In genomic region chr12:86894184-86894839, GRCm38 (mm10) we compare ENCODE assay signal across 8 mouse cellular contexts. TPM values are rescaled to one million over a fixed set of nuclear protein-coding genes. Genes with fewer than 3 reads are reported as not detected.
DNase-seq lines count a peak whose midpoint lies in the region; ATAC-seq and TF ChIP-seq lines count a peak whose summit lies in the region.

No protein-coding gene starts in this region.

- peak overlapping the region; percentile 95 for H3K9ac ChIP-seq in MEL (ENCODE audit: control insufficient read depth, low read depth, low read length, poor library complexity, severe bottlenecking)
- peak overlapping the region; percentile 54 for H3K9ac ChIP-seq in forebrain, postnatal 0 days
- H3K9ac ChIP-seq in neural tube, embryonic 15.5 days (replicated peaks): peak overlapping the region; percentile 56

- peak overlapping the region; percentile 69 for H3K4me2 ChIP-seq in forebrain, postnatal 0 days (ENCODE audit: low read depth)
- H3K4me2 ChIP-seq in neural tube, embryonic 15.5 days: peak overlapping the region; percentile 66

- peaks cover 0 to 35% of the 10 kb centered on the region in 2 experiments; a peak in 2 of 4 replicates for H3K36me3 ChIP-seq in MEL (ENCODE audit: control insufficient read depth in 1 of 2, insufficient read depth in 2 of 2, low read length in 2 of 2)
- H3K36me3 ChIP-seq in forebrain, postnatal 0 days (ENCODE audit: insufficient read depth): no peaks in the 10 kb centered on the region
- no peaks in the 10 kb centered on the region for H3K36me3 ChIP-seq in neural tube, embryonic 15.5 days

- TF ChIP-seq EP300 in MEL (IDR thresholded peaks at IDR 0.05; ENCODE audit: low read depth in 1 of 2, low read length in 2 of 2): peak; percentile 86 to 92

- DNase-seq in MEL (ENCODE audit: low read depth, low spot score): peak; percentile 100
- peak; percentile 98 for DNase-seq in cerebellum, adult 2 months
- DNase-seq in forebrain, postnatal 0 days: peak; percentile 100
- DNase-seq in heart, postnatal 4 days: peak; percentile 99
- DNase-seq in layer of hippocampus, adult 2 months (ENCODE audit: low spot score in 2 of 2): peak; percentile 98
- peak; percentile 97 for DNase-seq in lung, adult 2 months
- DNase-seq in testis, postnatal 10 days (ENCODE audit: low spot score): peak; percentile 98

- peak overlapping the region; percentile 100 for H3K27ac ChIP-seq in MEL (ENCODE audit: control insufficient read depth, low read depth, low read length)
- peak overlapping the region; percentile 95 for H3K27ac ChIP-seq in cerebellum, adult 2 months (ENCODE audit: insufficient read depth, low read length)
- peak overlapping the region; percentile 96 for H3K27ac ChIP-seq in forebrain, postnatal 0 days (ENCODE audit: low read depth, low read length)
- peak overlapping the region; percentile 99 for H3K27ac ChIP-seq in layer of hippocampus, adult 2 months
- H3K27ac ChIP-seq in neural tube, embryonic 15.5 days (replicated peaks): peak overlapping the region; percentile 99

- H3K79me2 ChIP-seq in MEL (ENCODE audit: control insufficient read depth, insufficient read depth, low read length, poor library complexity): peaks cover 5% of the 10 kb centered on the region

- H3K27me3 ChIP-seq in MEL (ENCODE audit: control insufficient read depth in 1 of 2, insufficient read depth in 2 of 2, low read length in 2 of 2): no peaks in the 10 kb centered on the region
- H3K27me3 ChIP-seq in cerebellum, adult 2 months (ENCODE audit: control insufficient read depth, insufficient read depth, low read length): no peaks in the 10 kb centered on the region
- H3K27me3 ChIP-seq in forebrain, postnatal 0 days (ENCODE audit: insufficient read depth, low read length): no peaks in the 10 kb centered on the region
- H3K27me3 ChIP-seq in neural tube, embryonic 15.5 days (replicated peaks): no peaks in the 10 kb centered on the region

- peaks cover 7 to 39% of the 10 kb centered on the region in 2 experiments for H3K4me1 ChIP-seq in MEL (ENCODE audit: control insufficient read depth in 1 of 2, insufficient read depth in 2 of 2, low read length in 2 of 2)
- H3K4me1 ChIP-seq in cerebellum, adult 2 months (ENCODE audit: control insufficient read depth, insufficient read depth, low read length): peaks cover 42% of the 10 kb centered on the region
- H3K4me1 ChIP-seq in forebrain, postnatal 0 days (ENCODE audit: insufficient read depth): peaks cover 76% of the 10 kb centered on the region
- peaks cover 40% of the 10 kb centered on the region for H3K4me1 ChIP-seq in lung, adult 2 months (ENCODE audit: control insufficient read depth, insufficient read depth, low read length)
- peaks cover 93% of the 10 kb centered on the region for H3K4me1 ChIP-seq in neural tube, embryonic 15.5 days

- no peak for TF ChIP-seq CTCF in MEL (IDR thresholded peaks at IDR 0.05 in 2 of 3, conservative IDR thresholded peaks at IDR 0.05 in 1 of 3; ENCODE audit: control insufficient read depth in 1 of 3, insufficient read depth in 1 of 3, low read depth in 2 of 3, low read length in 3 of 3, poor library complexity in 1 of 3, severe bottlenecking in 1 of 3)
- no peak for TF ChIP-seq CTCF in cerebellum, adult 2 months (IDR thresholded peaks at IDR 0.05; ENCODE audit: borderline replicate concordance, insufficient read depth, low read depth, low read length)
- no peak for TF ChIP-seq CTCF in forebrain, postnatal 0 days (IDR thresholded peaks at IDR 0.05; ENCODE audit: low read depth)
- TF ChIP-seq CTCF in layer of hippocampus, adult 2 months (conservative IDR thresholded peaks at IDR 0.05): no peak
- TF ChIP-seq CTCF in lung, adult 2 months (IDR thresholded peaks at IDR 0.05; ENCODE audit: insufficient read depth, low read length): no peak

- ATAC-seq in forebrain, postnatal 0 days: peak; percentile 90
- peak; percentile 91 for ATAC-seq in neural tube, embryonic 15.5 days (ENCODE audit: low FRiP score)

- TF ChIP-seq POLR2A in MEL (IDR thresholded peaks at IDR 0.05; ENCODE audit: control insufficient read depth in 1 of 2, insufficient read depth in 1 of 2, low read depth in 1 of 2, low read length in 2 of 2, poor library complexity in 1 of 2): peak; percentile 48 to 63; a peak in 3 of 4 replicates
- 0 out of 2 replicates have a peak, but pooled peaks have one; percentile 18 for TF ChIP-seq POLR2A in cerebellum, adult 2 months (IDR thresholded peaks at IDR 0.05; ENCODE audit: borderline replicate concordance, insufficient read depth, low read length)
- peak; percentile 64; the same call in 1 of the 2 replicates for TF ChIP-seq POLR2A in lung, adult 2 months (IDR thresholded peaks at IDR 0.05; ENCODE audit: borderline replicate concordance, extremely low read depth, low read depth, low read length)

- TF ChIP-seq RAD21 in MEL (IDR thresholded peaks at IDR 0.05; ENCODE audit: low read depth, low read length): no peak

- WGBS in cerebellum, adult 2 months: under 1% methylated on average over 23 of the region's 26 CpGs
- 0% methylated on average over 23 of the region's 26 CpGs for WGBS in forebrain, postnatal 0 days
- WGBS in lung, adult 2 months: under 1% methylated on average over 22 of the region's 26 CpGs
- under 1% methylated on average over 22 of the region's 26 CpGs for WGBS in neural tube, embryonic 15.5 days

- no peaks in the 10 kb centered on the region for H3K9me3 ChIP-seq in MEL (replicated peaks; ENCODE audit: insufficient read depth, low read length)
- no peaks in the 10 kb centered on the region for H3K9me3 ChIP-seq in forebrain, postnatal 0 days (ENCODE audit: low read length)
- no peaks in the 10 kb centered on the region for H3K9me3 ChIP-seq in neural tube, embryonic 15.5 days (replicated peaks)

- peak overlapping the region; percentile 63 to 71 for H3K4me3 ChIP-seq in MEL (ENCODE audit: control insufficient read depth in 1 of 2, insufficient read depth in 1 of 2, low read depth in 2 of 2, low read length in 2 of 2)
- H3K4me3 ChIP-seq in cerebellum, adult 2 months (replicated peaks; ENCODE audit: insufficient read depth, low read depth, low read length): peak overlapping the region; percentile 58
- peak overlapping the region; percentile 32 for H3K4me3 ChIP-seq in forebrain, postnatal 0 days (ENCODE audit: low read depth, low read length)
- H3K4me3 ChIP-seq in layer of hippocampus, adult 2 months: peak overlapping the region; percentile 54
- H3K4me3 ChIP-seq in lung, adult 2 months (replicated peaks; ENCODE audit: extremely low read depth, low read depth, low read length): peak overlapping the region; percentile 64
- peak overlapping the region; percentile 32 for H3K4me3 ChIP-seq in neural tube, embryonic 15.5 days (replicated peaks)

TF ChIP-seq in MEL, 35 proteins besides CTCF, POLR2A, EP300 and RAD21 (continues in another document):
- peak; percentile 98 for TF ChIP-seq ETS1 (IDR thresholded peaks at IDR 0.05; ENCODE audit: low read depth, low read length)
- TF ChIP-seq MYC (IDR thresholded peaks at IDR 0.05; ENCODE audit: low read depth, low read length): peak; percentile 83; the same call in 1 of the 2 replicates
- no peak; the same call in 1 of the 2 replicates for TF ChIP-seq USF1 (IDR thresholded peaks at IDR 0.05; ENCODE audit: low read depth, low read length)
- TF ChIP-seq BHLHE40 (IDR thresholded peaks at IDR 0.05; ENCODE audit: borderline replicate concordance, low read depth, low read length): no peak
- TF ChIP-seq MEF2A (IDR thresholded peaks at IDR 0.05; ENCODE audit: extremely low read depth, insufficient replicate concordance, low read depth, low read length, poor library complexity, severe bottlenecking): peak; percentile 5; the same call in 1 of the 2 replicates
- TF ChIP-seq SIN3A (IDR thresholded peaks at IDR 0.05; ENCODE audit: low read length): peak; percentile 97
- TF ChIP-seq SMC3 (IDR thresholded peaks at IDR 0.05; ENCODE audit: low read depth, low read length): no peak
- peak; percentile 82 for TF ChIP-seq TCF12 (IDR thresholded peaks at IDR 0.05; ENCODE audit: low read depth, low read length)
- 0 out of 2 replicates have a peak, but pooled peaks have one; percentile 24 for TF ChIP-seq MAX (IDR thresholded peaks at IDR 0.05; ENCODE audit: low read length)
- TF ChIP-seq HCFC1 (IDR thresholded peaks at IDR 0.05; ENCODE audit: low read depth, low read length): peak; percentile 75
- peak; percentile 41 for TF ChIP-seq POLR2AphosphoS2 (IDR thresholded peaks at IDR 0.05; ENCODE audit: low read length)
- no peak for TF ChIP-seq GABPA (IDR thresholded peaks at IDR 0.05; ENCODE audit: low read depth, low read length)
- peak; percentile 24; the same call in 1 of the 2 replicates for TF ChIP-seq MAFK (IDR thresholded peaks at IDR 0.05; ENCODE audit: borderline replicate concordance, low read depth, low read length)
- no peak for TF ChIP-seq E2F4 (IDR thresholded peaks at IDR 0.05; ENCODE audit: borderline replicate concordance, low read depth, low read length)
- TF ChIP-seq TBP (IDR thresholded peaks at IDR 0.05; ENCODE audit: low read depth, low read length): peak; percentile 70; the same call in 1 of the 2 replicates
- TF ChIP-seq ZC3H11A (IDR thresholded peaks at IDR 0.05; ENCODE audit: low read depth, low read length): no peak

RNA-seq across cellular contexts. Expression of gene Irf2bpl, which starts 9.7 kb away (rescaled TPM):
- 6.9 and 8.2 TPM in 2 replicates for total RNA-seq in MEL (2012; rRNA removed)
- polyA plus RNA-seq in MEL (2012; ENCODE audit: insufficient read depth in 1 of 2, insufficient read length in 2 of 2, low read depth in 1 of 2, low replicate concordance in 2 of 2, missing spikeins in 1 of 2): 1 to 10 TPM in 1 of 2 experiments, not detected in 1; 8.0 TPM
- polyA plus RNA-seq in cerebellum, adult 2 months (2012; rRNA removed): 48.6 and 53.9 TPM in 2 replicates
- 134 and 161 TPM in 2 replicates for total RNA-seq in forebrain, postnatal 0 days (2014; rRNA removed)
- 86.3 and 95.7 TPM in 2 replicates for polyA plus RNA-seq in forebrain, postnatal 0 days (2015; fragmentation: Nextera tagmentation; extraction: Ambion mirVana)
- total RNA-seq in heart, postnatal 4 days (2021): 10 to 100 TPM; 85.8 to 86.2 TPM
- 10 to 100 TPM; 69.8 to 70.2 TPM for total RNA-seq in layer of hippocampus, adult 2 months (2021)
- 50.0 and 79.4 TPM in 2 replicates for polyA plus RNA-seq in lung, adult 2 months (2012; rRNA removed)
- 53.3 and 69.9 TPM in 2 replicates for polyA plus RNA-seq in neural tube, embryonic 15.5 days (2015; fragmentation: Nextera tagmentation; extraction: Ambion mirVana)

RNA-seq across cellular contexts. Expression of gene Cipc, which starts 52.5 kb away (rescaled TPM):
- 22.5 and 24.8 TPM in 2 replicates for total RNA-seq in MEL (2012; rRNA removed)
- 10 to 100 TPM; 27.5 to 98.1 TPM for polyA plus RNA-seq in MEL (2012; ENCODE audit: insufficient read depth in 1 of 2, insufficient read length in 2 of 2, low read depth in 1 of 2, low replicate concordance in 2 of 2, missing spikeins in 1 of 2)
- polyA plus RNA-seq in cerebellum, adult 2 months (2012; rRNA removed): 122 and 127 TPM in 2 replicates
- 53.1 and 62.9 TPM in 2 replicates for total RNA-seq in forebrain, postnatal 0 days (2014; rRNA removed)
- polyA plus RNA-seq in forebrain, postnatal 0 days (2015; fragmentation: Nextera tagmentation; extraction: Ambion mirVana): 28.4 and 38.1 TPM in 2 replicates
- total RNA-seq in heart, postnatal 4 days (2021): 10 to 100 TPM; 34.1 to 39.3 TPM
- total RNA-seq in layer of hippocampus, adult 2 months (2021): 10 to 100 TPM; 73.4 to 83.6 TPM
- 27.2 and 33.9 TPM in 2 replicates for polyA plus RNA-seq in lung, adult 2 months (2012; rRNA removed)
- 37.2 and 40.8 TPM in 2 replicates for polyA plus RNA-seq in neural tube, embryonic 15.5 days (2015; fragmentation: Nextera tagmentation; extraction: Ambion mirVana)

Comparison
In these comparisons a context has a peak if more than half of its experiments do, and no peak if none do; other contexts are left out.
1. Peak in every context shown above with its lines: DNase-seq, ATAC-seq, H3K4me3 ChIP-seq and H3K27ac ChIP-seq.